Mouse (Mus musculus): ENCODE data around the gene Crx. TPM values are rescaled to one million over a fixed set of nuclear protein-coding genes. Genes with fewer than 3 reads are reported as not detected.

Gene Crx
- polyA plus RNA-seq, 1 experiment from 2014 or later, result not detected

Other genes with a start within 250 kb of the Crx start
- not detected in 2 replicates for gene Obox3, start 240.1 kb downstream of the Crx start, polyA plus RNA-seq (2014; fragmentation: Nextera tagmentation; extraction: Ambion mirVana)
- gene Obox5, start 129.8 kb downstream of the Crx start, polyA plus RNA-seq (2014; fragmentation: Nextera tagmentation; extraction: Ambion mirVana), result not detected in 2 replicates
- not detected in 2 replicates for gene Obox6, start 40.3 kb downstream of the Crx start, polyA plus RNA-seq (2014; fragmentation: Nextera tagmentation; extraction: Ambion mirVana)
- not detected in 2 replicates for gene Crxos, start 2.6 kb upstream of the Crx start, polyA plus RNA-seq (2014; fragmentation: Nextera tagmentation; extraction: Ambion mirVana)
- gene Selenow, start 42.4 kb upstream of the Crx start, polyA plus RNA-seq (2014; fragmentation: Nextera tagmentation; extraction: Ambion mirVana), result 944 and 965 TPM in 2 replicates
- gene Nop53, start 66.1 kb upstream of the Crx start, polyA plus RNA-seq (2014; fragmentation: Nextera tagmentation; extraction: Ambion mirVana), result 169 and 174 TPM in 2 replicates
- gene Ehd2, start 87.6 kb upstream of the Crx start, polyA plus RNA-seq (2014; fragmentation: Nextera tagmentation; extraction: Ambion mirVana), result 10.4 and 11.3 TPM in 2 replicates
- gene Bicra, start 168.0 kb upstream of the Crx start, polyA plus RNA-seq (2014; fragmentation: Nextera tagmentation; extraction: Ambion mirVana), result 10.9 and 11.6 TPM in 2 replicates
- gene Zfp541, start 181.8 kb upstream of the Crx start, polyA plus RNA-seq (2014; fragmentation: Nextera tagmentation; extraction: Ambion mirVana), result not detected in 2 replicates
- 156 and 167 TPM in 2 replicates for gene Napa, start 218.5 kb upstream of the Crx start, polyA plus RNA-seq (2014; fragmentation: Nextera tagmentation; extraction: Ambion mirVana)
- gene Kptn, start 239.9 kb upstream of the Crx start, polyA plus RNA-seq (2014; fragmentation: Nextera tagmentation; extraction: Ambion mirVana), result 19.7 and 22.5 TPM in 2 replicates
- gene Slc8a2, start 249.9 kb upstream of the Crx start, polyA plus RNA-seq (2014; fragmentation: Nextera tagmentation; extraction: Ambion mirVana), result 0.36 and 0.88 TPM in 2 replicates